Mouse (Mus musculus) mouse embryonic stem cell (cell line): ENCODE results near the gene Prc1.

Experiments
- in situ Hi-C, 2 experiments: fragments of 300-500 bp; cut with MboI; formaldehyde crosslinking; loops; 1 replicate in 1 of 2; 3 replicates in 1 of 2; pipeline ENCODE4 v1.14.3; 2019 to 2020; ENCODE audit warnings: low sequenced_read_pairs in 2 of 2, low pct_unique_long_range_greater_than_20kb in 1 of 2, mixed read lengths in 1 of 2; ENCODE audit not compliant: unreplicated experiment in 1 of 2

The Prc1 gene

GRCm38 (mm10) chr7:80294062-80294763, at the start of gene Prc1:
TSS of gene Prc1 (plus strand) at chr7:80294450.
- in situ Hi-C loops = no loop called here

GRCm38 (mm10) chr7:80244851-80245250, 49.4 kb upstream of the Prc1 start:
- in situ Hi-C loops = no loop called here

GRCm38 (mm10) chr7:80246148-80246721, 48.0 kb upstream of the Prc1 start, which contains the start of gene Ttll13:
TSS of gene Ttll13 (plus strand) at chr7:80246376.
- in situ Hi-C loops = no loop called here

GRCm38 (mm10) chr7:80246859-80247258, 47.4 kb upstream of the Prc1 start:
- in situ Hi-C loops = no loop called here

- in situ Hi-C loops = loop anchor here in 1 of 2 experiments (10.0 kb wide), 1 partner anchor 108 kb away; no protein-coding TSS in a partner anchor
Measured at GRCm38 (mm10) chr7:80252437-80252836, 41.8 kb upstream of the Prc1 start.

- in situ Hi-C loops = loop anchor here in 1 of 2 experiments (10.0 kb wide), 1 partner anchor 108 kb away; no protein-coding TSS in a partner anchor
Measured at GRCm38 (mm10) chr7:80252886-80253285, 41.4 kb upstream of the Prc1 start.

GRCm38 (mm10) chr7:80255981-80256380, 38.3 kb upstream of the Prc1 start:
- in situ Hi-C loops = loop anchor here in 1 of 2 experiments (10.0 kb wide), 1 partner anchor 111 kb away; no protein-coding TSS in a partner anchor

GRCm38 (mm10) chr7:80257706-80258105, 36.5 kb upstream of the Prc1 start:
- in situ Hi-C loops = loop anchor here in 1 of 2 experiments (10.0 kb wide), 1 partner anchor 113 kb away; no protein-coding TSS in a partner anchor

- in situ Hi-C loops = no loop called here
Measured at GRCm38 (mm10) chr7:80260625-80261371, 33.5 kb upstream of the Prc1 start, which contains the start of gene Ngrn. TSS of gene Ngrn (plus strand) at chr7:80261215.

- in situ Hi-C loops = no loop called here
Measured at GRCm38 (mm10) chr7:80261372-80261990, 32.8 kb upstream of the Prc1 start.

GRCm38 (mm10) chr7:80264606-80265005, 29.6 kb upstream of the Prc1 start:
- in situ Hi-C loops = no loop called here

GRCm38 (mm10) chr7:80267764-80268163, 26.5 kb upstream of the Prc1 start:
- in situ Hi-C loops = no loop called here

GRCm38 (mm10) chr7:80268897-80269750, 25.1 kb upstream of the Prc1 start, which contains the start of gene Vps33b:
TSS of gene Vps33b (plus strand) at chr7:80269649.
- in situ Hi-C loops = no loop called here

GRCm38 (mm10) chr7:80269751-80270255, 24.4 kb upstream of the Prc1 start:
- in situ Hi-C loops = no loop called here

- in situ Hi-C loops = no loop called here
Measured at GRCm38 (mm10) chr7:80273456-80273855, 20.8 kb upstream of the Prc1 start.

GRCm38 (mm10) chr7:80276374-80276773, 17.9 kb upstream of the Prc1 start:
- in situ Hi-C loops = no loop called here

- in situ Hi-C loops = no loop called here
Measured at GRCm38 (mm10) chr7:80280032-80280431, 14.2 kb upstream of the Prc1 start.

- in situ Hi-C loops = no loop called here
Measured at GRCm38 (mm10) chr7:80280998-80281397, 13.3 kb upstream of the Prc1 start.
